Mouse (Mus musculus) induced T-regulatory cell, adult 2 months (primary cell): ENCODE measurements at regions not wholly inside any gene's neighbourhood (a gene's known extent, or its start where the extent isn't known, plus 50 kb on each side); places are given as distances from the start of the nearest gene placed in this dataset.
A peak's percentile ranks its signal among the peaks of the same experiment; 100 is the strongest.

ENCODE experiments used
- DNase-seq: peaks from one replicate; pipeline ENCODE4 v3.0.0-alpha.2; 2012; ENCODE audit warnings: low read depth

- no peak for DNase-seq
These were observed 121.0 kb upstream of the Mmadhc start for GRCm38 (mm10) chr2:50417643-50418042.

GRCm38 (mm10) chr2:50417135-50417534 lies 120.5 kb upstream of the Mmadhc start:
- DNase-seq = no peak

GRCm38 (mm10) chr2:50416056-50416455 lies 119.5 kb upstream of the Mmadhc start:
- DNase-seq = peak; percentile 2

GRCm38 (mm10) chr2:50405932-50406331 lies 109.3 kb upstream of the Mmadhc start:
- no peak for DNase-seq

GRCm38 (mm10) chr2:50403106-50403505 lies 106.5 kb upstream of the Mmadhc start:
- DNase-seq = no peak

- no peak for DNase-seq
These were observed 102.0 kb upstream of the Mmadhc start for GRCm38 (mm10) chr2:50398576-50398975.

- no peak for DNase-seq
These were observed 81.2 kb upstream of the Mmadhc start for GRCm38 (mm10) chr2:50377609-50378413.

GRCm38 (mm10) chr2:50373626-50374025 lies 77.0 kb upstream of the Mmadhc start:
- DNase-seq = no peak

- no peak for DNase-seq
These were observed 76.4 kb upstream of the Mmadhc start for GRCm38 (mm10) chr2:50373006-50373405.

GRCm38 (mm10) chr2:50368831-50369230 lies 72.2 kb upstream of the Mmadhc start:
- no peak for DNase-seq

GRCm38 (mm10) chr2:50368351-50368750 lies 71.8 kb upstream of the Mmadhc start:
- DNase-seq = no peak

- no peak for DNase-seq
These were observed 68.6 kb upstream of the Mmadhc start for GRCm38 (mm10) chr2:50365221-50365620.

- DNase-seq = no peak
These were observed 59.5 kb upstream of the Mmadhc start for GRCm38 (mm10) chr2:50356089-50356488.

GRCm38 (mm10) chr2:50347486-50348265 lies 51.1 kb upstream of the Mmadhc start:
- DNase-seq = no peak
